Mouse (Mus musculus) ES-E14 (cell line): ENCODE data around the gene Vmn1r1.
"Not testable (repeated sequence)": the region's sequence is repeated elsewhere in the genome, so short reads cannot be mapped to it uniquely, and the experiment has no call there.

ENCODE experiments used
- CHD2 ChIP-seq: IDR thresholded peaks from 2 replicates; pipeline ENCODE4 v1.6.1; 2014; ENCODE audit warnings: mild to moderate bottlenecking, low read depth, low read length, inconsistent platforms
- HCFC1 ChIP-seq: IDR thresholded peaks from 2 replicates; pipeline ENCODE4 v1.6.1; 2012; ENCODE audit warnings: low read length, inconsistent platforms, borderline replicate concordance; ENCODE audit not compliant: insufficient read depth
- MAFK ChIP-seq: IDR thresholded peaks from 2 replicates; pipeline ENCODE4 v1.6.1; 2014; ENCODE audit warnings: mild to moderate bottlenecking, low read depth, low read length, inconsistent platforms; ENCODE audit not compliant: insufficient read depth
- ZC3H11A ChIP-seq: IDR thresholded peaks from 2 replicates; pipeline ENCODE4 v1.6.1; 2012; ENCODE audit warnings: low read depth, mild to moderate bottlenecking, inconsistent platforms, low read length, borderline replicate concordance

- not testable (repeated sequence) for TF ChIP-seq HCFC1, MAFK, CHD2, ZC3H11A
Observed at GRCm38 (mm10) chr1:182182449-182182848, 18.2 kb upstream of the Vmn1r1 start.
